Mouse (Mus musculus): ENCODE measurements around the gene Slc25a35. TPM values are rescaled to one million over a fixed set of nuclear protein-coding genes. Genes with fewer than 3 reads are reported as not detected.

Gene Slc25a35
- polyA plus RNA-seq, 1 experiment from 2014 or later = 2.1 TPM

GRCm38 (mm10) chr11:69016755-69017154 lies 48.8 kb downstream of the Slc25a35 start:
- H3K9me3 ChIP-seq (ENCODE audit: control insufficient read depth, low read length) = no peaks in the 10 kb centered on the region
- DNase-seq (ENCODE audit: low spot score) (no peak), ATAC-seq (ENCODE audit: insufficient read depth, low FRiP score, low TSS enrichment) (no peak)
- H3K4me1 ChIP-seq (ENCODE audit: control insufficient read depth, insufficient read depth, low read length) = 0 out of 2 replicates have a peak, but pooled peaks cover 7% of the 10 kb centered on the region
- peak overlapping the region; percentile 58 for H3K4me3 ChIP-seq (ENCODE audit: low read depth, low read length)
- WGBS = 72% methylated on average over 3 of the region's 3 CpGs
- H3K4me2 ChIP-seq (ENCODE audit: low read depth) = peak overlapping the region; percentile 71
- H3K27me3 ChIP-seq (ENCODE audit: control insufficient read depth, insufficient read depth, low read length) = no peaks in the 10 kb centered on the region
- H3K9ac ChIP-seq (ENCODE audit: low read length) = peak overlapping the region; percentile 85
- no peaks in the 10 kb centered on the region for H3K36me3 ChIP-seq (ENCODE audit: control insufficient read depth, insufficient read depth, low read length)
- H3K27ac ChIP-seq (ENCODE audit: low read depth, low read length) = no peak overlapping the region; the same call in 1 of the 2 replicates

GRCm38 (mm10) chr11:69020691-69021090 lies 52.8 kb downstream of the Slc25a35 start:
- H3K9me3 ChIP-seq (ENCODE audit: control insufficient read depth, low read length) = no peaks in the 10 kb centered on the region
- H3K4me3 ChIP-seq (ENCODE audit: low read depth, low read length) = no peak overlapping the region
- no peak for DNase-seq (ENCODE audit: low spot score)
- no peak for ATAC-seq (ENCODE audit: insufficient read depth, low FRiP score, low TSS enrichment)
- no peak overlapping the region for H3K4me2 ChIP-seq (ENCODE audit: low read depth)
- no peak overlapping the region for H3K27ac ChIP-seq (ENCODE audit: low read depth, low read length)
- H3K4me1 ChIP-seq (ENCODE audit: control insufficient read depth, insufficient read depth, low read length) = 0 out of 2 replicates have a peak, but pooled peaks cover 7% of the 10 kb centered on the region
- H3K27me3 ChIP-seq (ENCODE audit: control insufficient read depth, insufficient read depth, low read length) = no peaks in the 10 kb centered on the region
- peaks cover 18% of the 10 kb centered on the region for H3K36me3 ChIP-seq (ENCODE audit: control insufficient read depth, insufficient read depth, low read length)
- H3K9ac ChIP-seq (ENCODE audit: low read length) = no peak overlapping the region

Small RNA genes lying within 50 kb of the gene (microRNA-seq; reads per million reads assigned to microRNA genes)
- 4.7 reads per million, percentile 11 among the genes with 10 or more reads in this experiment for gene Mir3062

Other genes with a start within 250 kb of the Slc25a35 start
- gene Ndel1, start 96.3 kb upstream of the Slc25a35 start, polyA plus RNA-seq (2014; fragmentation: Nextera tagmentation; extraction: Ambion mirVana) = 61.6 and 62.9 TPM in 2 replicates
- gene Rnf222, start 79.6 kb upstream of the Slc25a35 start, polyA plus RNA-seq (2014; fragmentation: Nextera tagmentation; extraction: Ambion mirVana) = 0.08 TPM in 1 of 2 replicates, not detected in the other
- 822 and 906 TPM in 2 replicates for gene Rpl26, start 66.5 kb upstream of the Slc25a35 start, polyA plus RNA-seq (2014; fragmentation: Nextera tagmentation; extraction: Ambion mirVana)
- gene Odf4, start 41.0 kb upstream of the Slc25a35 start, polyA plus RNA-seq (2014; fragmentation: Nextera tagmentation; extraction: Ambion mirVana) = not detected in 2 replicates
- 6.8 and 6.9 TPM in 2 replicates for gene Arhgef15, start 10.7 kb upstream of the Slc25a35 start, polyA plus RNA-seq (2014; fragmentation: Nextera tagmentation; extraction: Ambion mirVana)
- 60.4 and 62.5 TPM in 2 replicates for gene Rangrf, start 7.1 kb downstream of the Slc25a35 start, polyA plus RNA-seq (2014; fragmentation: Nextera tagmentation; extraction: Ambion mirVana)
- gene Pfas, start 40.3 kb downstream of the Slc25a35 start, polyA plus RNA-seq (2014; fragmentation: Nextera tagmentation; extraction: Ambion mirVana) = 30.7 and 34.9 TPM in 2 replicates
- 68.0 and 76.0 TPM in 2 replicates for gene Ctc1, start 47.8 kb downstream of the Slc25a35 start, polyA plus RNA-seq (2014; fragmentation: Nextera tagmentation; extraction: Ambion mirVana)
- 154 and 155 TPM in 2 replicates for gene Aurkb, start 77.5 kb downstream of the Slc25a35 start, polyA plus RNA-seq (2014; fragmentation: Nextera tagmentation; extraction: Ambion mirVana)
- gene Borcs6, start 91.6 kb downstream of the Slc25a35 start, polyA plus RNA-seq (2014; fragmentation: Nextera tagmentation; extraction: Ambion mirVana) = 10.5 and 11.4 TPM in 2 replicates
- gene Tmem107, start 102.7 kb downstream of the Slc25a35 start, polyA plus RNA-seq (2014; fragmentation: Nextera tagmentation; extraction: Ambion mirVana) = 40.8 and 43.5 TPM in 2 replicates
- gene Vamp2, start 120.4 kb downstream of the Slc25a35 start, polyA plus RNA-seq (2014; fragmentation: Nextera tagmentation; extraction: Ambion mirVana) = 112 TPM in 2 replicates
- gene Per1, start 127.1 kb downstream of the Slc25a35 start, polyA plus RNA-seq (2014; fragmentation: Nextera tagmentation; extraction: Ambion mirVana) = 10.7 and 10.9 TPM in 2 replicates
- gene Hes7, start 152.3 kb downstream of the Slc25a35 start, polyA plus RNA-seq (2014; fragmentation: Nextera tagmentation; extraction: Ambion mirVana) = 0.33 TPM in 1 of 2 replicates, not detected in the other
- gene 9130213A22Rik, start 154.5 kb downstream of the Slc25a35 start, polyA plus RNA-seq (2014; fragmentation: Nextera tagmentation; extraction: Ambion mirVana) = 0.24 TPM in 1 of 2 replicates, not detected in the other
- gene Aloxe3, start 157.8 kb downstream of the Slc25a35 start, polyA plus RNA-seq (2014; fragmentation: Nextera tagmentation; extraction: Ambion mirVana) = 0.08 and 0.66 TPM in 2 replicates
- not detected in 2 replicates for gene Alox12b, start 188.9 kb downstream of the Slc25a35 start, polyA plus RNA-seq (2014; fragmentation: Nextera tagmentation; extraction: Ambion mirVana)
- 0.30 TPM in 1 of 2 replicates, not detected in the other for gene Alox8, start 229.7 kb downstream of the Slc25a35 start, polyA plus RNA-seq (2014; fragmentation: Nextera tagmentation; extraction: Ambion mirVana)

Measured in neural tube, embryonic 11.5 days (tissue).